Mouse (Mus musculus) E14TG2a.4 (cell line): ENCODE data around the gene Gpx2.

Experiments
- CTCF ChIP-seq: conservative IDR thresholded peaks from 2 replicates; pipeline ENCODE4 v1.5.1; 2014; ENCODE audit warnings: low read length
- NANOG ChIP-seq: IDR thresholded peaks from 2 replicates; pipeline ENCODE4 v1.6.1; 2014; ENCODE audit warnings: borderline replicate concordance, low read length, mixed read lengths
- POU5F1 ChIP-seq: IDR thresholded peaks from 2 replicates; pipeline ENCODE4 v1.6.1; 2014; ENCODE audit warnings: low read length, borderline replicate concordance

GRCm38 (mm10) chr12:76774652-76775051 is 20.7 kb downstream of the Gpx2 start:
- no peak for TF ChIP-seq CTCF
- TF ChIP-seq POU5F1: no peak
- no peak for TF ChIP-seq NANOG
